Mouse (Mus musculus): ENCODE results near the gene Rere.
A peak's percentile ranks its signal among the peaks of the same experiment; 100 is the strongest.

- TF ChIP-seq CTCF (IDR thresholded peaks at IDR 0.05; ENCODE audit: low read depth) (peak; percentile 98), EP300 (optimal IDR thresholded peaks at IDR 0.05) (no peak)
Measured at GRCm38 (mm10) chr4:150248009-150248408, 33.4 kb upstream of the Rere start.
